Mouse (Mus musculus) heart, postnatal 25 days (tissue): ENCODE measurements around the gene Adamtsl4. TPM values are rescaled to one million over a fixed set of nuclear protein-coding genes. Genes with fewer than 3 reads are reported as not detected.
A peak's percentile ranks its signal among the peaks of the same experiment; 100 is the strongest.
"Not testable (repeated sequence)": the region's sequence is repeated elsewhere in the genome, so short reads cannot be mapped to it uniquely, and the experiment has no call there.

ENCODE experiments used
- DNase-seq: peaks from one replicate; pipeline ENCODE4 v3.0.0; 2022; ENCODE audit warnings: low spot score
- intact Hi-C: fragments of 180-260 bp; cut with DNase I; formaldehyde crosslinking; loops from one replicate; pipeline ENCODE4 v1.15.1; 2025
- total RNA-seq, 2 experiments: library from RNA; stranded (reverse); gene quantifications; 2 replicates each; pipeline ENCODE4 v1.2.3; 2021

Gene Adamtsl4
- total RNA-seq, 2 experiments from 2014 or later, result 52.6 to 64.6 TPM

GRCm38 (mm10) chr3:95701877-95702540 lies 14.3 kb upstream of the Adamtsl4 start:
- peak; percentile 82 for DNase-seq
- intact Hi-C loops, result loop anchor here (2.0 to 10.0 kb wide), 2 partner anchors 69 to 187 kb away; no protein-coding TSS in a partner anchor

GRCm38 (mm10) chr3:95701085-95701484 lies 13.4 kb upstream of the Adamtsl4 start:
- intact Hi-C loops, result loop anchor here (10.0 kb wide), 1 partner anchor 186 kb away; no protein-coding TSS in a partner anchor
- no peak for DNase-seq

GRCm38 (mm10) chr3:95700233-95700681 lies 12.5 kb upstream of the Adamtsl4 start:
- DNase-seq, result no peak
- intact Hi-C loops, result loop anchor here (10.0 kb wide), 1 partner anchor 185 kb away; no protein-coding TSS in a partner anchor

- no peak for DNase-seq
- intact Hi-C loops, result no loop called here
Observed at GRCm38 (mm10) chr3:95698286-95698685, 10.6 kb upstream of the Adamtsl4 start.

GRCm38 (mm10) chr3:95696360-95696759 lies 8.6 kb upstream of the Adamtsl4 start:
- intact Hi-C loops, result no loop called here

GRCm38 (mm10) chr3:95695796-95696195 lies 8.1 kb upstream of the Adamtsl4 start:
- intact Hi-C loops, result no loop called here
- no peak for DNase-seq

More at GRCm38 (mm10) chr3:95696360-95696759, 8.6 kb upstream of the Adamtsl4 start:
- DNase-seq, result no peak

GRCm38 (mm10) chr3:95694808-95695703 lies 7.3 kb upstream of the Adamtsl4 start:
- intact Hi-C loops, result no loop called here
- DNase-seq, result no peak

- intact Hi-C loops, result no loop called here
- no peak for DNase-seq
Observed at GRCm38 (mm10) chr3:95693821-95694807, 6.4 kb upstream of the Adamtsl4 start.

- no peak for DNase-seq
- intact Hi-C loops, result no loop called here
Observed at GRCm38 (mm10) chr3:95692677-95693076, 5.0 kb upstream of the Adamtsl4 start.

GRCm38 (mm10) chr3:95690552-95690951 lies 2.8 kb upstream of the Adamtsl4 start:
- intact Hi-C loops, DNase-seq: not testable (repeated sequence)

- DNase-seq, result no peak
- intact Hi-C loops, result no loop called here
Observed at GRCm38 (mm10) chr3:95689940-95690339, 2.2 kb upstream of the Adamtsl4 start.

GRCm38 (mm10) chr3:95689171-95689915 lies 1.6 kb upstream of the Adamtsl4 start:
- intact Hi-C loops, result no loop called here
- DNase-seq, result no peak

- intact Hi-C loops, result no loop called here
- no peak for DNase-seq
Observed at GRCm38 (mm10) chr3:95687168-95687523, 571 bp downstream of the Adamtsl4 start.

- no peak for DNase-seq
- intact Hi-C loops, result no loop called here
Observed at GRCm38 (mm10) chr3:95686492-95687167, 1.1 kb downstream of the Adamtsl4 start.

- intact Hi-C loops, result no loop called here
- no peak for DNase-seq
Observed at GRCm38 (mm10) chr3:95685701-95686100, 2.0 kb downstream of the Adamtsl4 start.

GRCm38 (mm10) chr3:95685301-95685700 lies 2.4 kb downstream of the Adamtsl4 start:
- intact Hi-C loops, result no loop called here
- no peak for DNase-seq

- DNase-seq, result no peak
- intact Hi-C loops, result no loop called here
Observed at GRCm38 (mm10) chr3:95684846-95685245, 2.9 kb downstream of the Adamtsl4 start.

- intact Hi-C loops, result no loop called here
- no peak for DNase-seq
Observed at GRCm38 (mm10) chr3:95682878-95683277, 4.8 kb downstream of the Adamtsl4 start.
